Mouse (Mus musculus): ENCODE data around the gene Eri3. TPM values are rescaled to one million over a fixed set of nuclear protein-coding genes. Genes with fewer than 3 reads are reported as not detected.
A peak's percentile ranks its signal among the peaks of the same experiment; 100 is the strongest.

Gene Eri3
- polyA plus RNA-seq, 1 experiment from 2014 or later = 116 TPM

GRCm38 (mm10) chr4:117681931-117682461 is 131.8 kb downstream of the Eri3 start, which contains the start of gene Dmap1:
Dmap1 (minus strand) TSS chr4:117682273.
- DNase-seq (ENCODE audit: extremely low spot score, low spot score) = peak; percentile 89
- H3K27ac ChIP-seq = peak within 1 kb of the TSS; percentile 91
- peaks cover 24% of the 10 kb centered on the region for H3K4me1 ChIP-seq
- H3K36me3 ChIP-seq (replicated peaks) = peaks cover 40% of the 10 kb centered on the region
- no peaks in the 10 kb centered on the region for H3K9me3 ChIP-seq
- WGBS = under 1% methylated on average over 33 of the region's 33 CpGs
- peak within 1 kb of the TSS; percentile 71 for H3K4me3 ChIP-seq
- no peaks in the 10 kb centered on the region for H3K27me3 ChIP-seq (ENCODE audit: poor library complexity, severe bottlenecking)

GRCm38 (mm10) chr4:117682463-117682862 is 132.3 kb downstream of the Eri3 start:
- Histone ChIP-seq H3K4me1 (peaks cover 24% of the 10 kb centered on the region), H3K27ac (peak overlapping the region; percentile 91), H3K9me3 (no peaks in the 10 kb centered on the region), H3K4me3 (peak overlapping the region; percentile 71), H3K36me3 (replicated peaks) (peaks cover 35% of the 10 kb centered on the region), H3K27me3 (ENCODE audit: poor library complexity, severe bottlenecking) (no peaks in the 10 kb centered on the region)
- DNase-seq (ENCODE audit: extremely low spot score, low spot score) = no peak

- Histone ChIP-seq H3K27ac (no peak overlapping the region), H3K4me3 (peak overlapping the region; percentile 71), H3K9me3 (no peaks in the 10 kb centered on the region), H3K27me3 (ENCODE audit: poor library complexity, severe bottlenecking) (no peaks in the 10 kb centered on the region), H3K36me3 (replicated peaks) (peaks cover 28% of the 10 kb centered on the region), H3K4me1 (peaks cover 24% of the 10 kb centered on the region)
- 83% methylated on average over 6 of the region's 6 CpGs for WGBS
- no peak for DNase-seq (ENCODE audit: extremely low spot score, low spot score)
These were observed 133.0 kb downstream of the Eri3 start for GRCm38 (mm10) chr4:117683048-117683768.

- H3K4me1 ChIP-seq = peaks cover 16% of the 10 kb centered on the region
- H3K9me3 ChIP-seq = no peaks in the 10 kb centered on the region
- no peaks in the 10 kb centered on the region for H3K27me3 ChIP-seq (ENCODE audit: poor library complexity, severe bottlenecking)
- 89% methylated on average over 4 of the region's 4 CpGs for WGBS
- H3K4me3 ChIP-seq = no peak overlapping the region
- DNase-seq (ENCODE audit: extremely low spot score, low spot score) = no peak
- H3K27ac ChIP-seq = no peak overlapping the region
- no peaks in the 10 kb centered on the region for H3K36me3 ChIP-seq (replicated peaks)
These were observed 136.2 kb downstream of the Eri3 start for GRCm38 (mm10) chr4:117686354-117686753.

GRCm38 (mm10) chr4:117705361-117705760 is 155.2 kb downstream of the Eri3 start:
- Histone ChIP-seq H3K27ac (no peak overlapping the region), H3K9me3 (no peaks in the 10 kb centered on the region), H3K4me1 (no peaks in the 10 kb centered on the region), H3K36me3 (replicated peaks) (no peaks in the 10 kb centered on the region), H3K27me3 (ENCODE audit: poor library complexity, severe bottlenecking) (no peaks in the 10 kb centered on the region), H3K4me3 (no peak overlapping the region)
- WGBS = 8% methylated on average over 7 of the region's 7 CpGs
- peak; percentile 29 for DNase-seq (ENCODE audit: extremely low spot score, low spot score)

- no peak for DNase-seq (ENCODE audit: extremely low spot score, low spot score)
- H3K4me1 ChIP-seq = no peaks in the 10 kb centered on the region
- H3K9me3 ChIP-seq = no peaks in the 10 kb centered on the region
- H3K4me3 ChIP-seq = no peak overlapping the region
- WGBS = 76% methylated on average over 3 of the region's 3 CpGs
- no peaks in the 10 kb centered on the region for H3K36me3 ChIP-seq (replicated peaks)
- H3K27me3 ChIP-seq (ENCODE audit: poor library complexity, severe bottlenecking) = no peaks in the 10 kb centered on the region
- H3K27ac ChIP-seq = no peak overlapping the region
These were observed 158.8 kb downstream of the Eri3 start for GRCm38 (mm10) chr4:117708780-117709550.

- DNase-seq (ENCODE audit: extremely low spot score, low spot score) = no peak
- WGBS = 87% methylated on average over 3 of the region's 3 CpGs
- Histone ChIP-seq H3K27ac (no peak overlapping the region), H3K27me3 (ENCODE audit: poor library complexity, severe bottlenecking) (no peaks in the 10 kb centered on the region), H3K4me1 (no peaks in the 10 kb centered on the region), H3K36me3 (replicated peaks) (no peaks in the 10 kb centered on the region), H3K9me3 (no peaks in the 10 kb centered on the region), H3K4me3 (no peak overlapping the region)
These were observed 162.1 kb downstream of the Eri3 start for GRCm38 (mm10) chr4:117712314-117712713.

GRCm38 (mm10) chr4:117713303-117714098 is 163.3 kb downstream of the Eri3 start:
- Histone ChIP-seq H3K4me3 (no peak overlapping the region), H3K36me3 (replicated peaks) (no peaks in the 10 kb centered on the region), H3K9me3 (no peaks in the 10 kb centered on the region), H3K27ac (no peak overlapping the region), H3K4me1 (no peaks in the 10 kb centered on the region), H3K27me3 (ENCODE audit: poor library complexity, severe bottlenecking) (no peaks in the 10 kb centered on the region)
- 84% methylated on average over 6 of the region's 6 CpGs for WGBS
- DNase-seq (ENCODE audit: extremely low spot score, low spot score) = no peak

Small RNA genes lying within 50 kb of the gene (microRNA-seq; reads per million reads assigned to microRNA genes)
- not detected for gene Gm25559

Other genes starting within 250 kb of the Eri3 start
- 94.3 and 98.2 TPM in 2 replicates for gene Rnf220, start 53.3 kb upstream of the Eri3 start, polyA plus RNA-seq (2016; fragmentation: Nextera tagmentation; extraction: Ambion mirVana)
- gene Dmap1, start 131.9 kb downstream of the Eri3 start, polyA plus RNA-seq (2016; fragmentation: Nextera tagmentation; extraction: Ambion mirVana) = 72.3 and 76.1 TPM in 2 replicates
- gene Gm12845, start 174.0 kb downstream of the Eri3 start, polyA plus RNA-seq (2016; fragmentation: Nextera tagmentation; extraction: Ambion mirVana) = not detected in 2 replicates
- gene Klf17, start 215.3 kb downstream of the Eri3 start, polyA plus RNA-seq (2016; fragmentation: Nextera tagmentation; extraction: Ambion mirVana) = not detected in 2 replicates

Data from forebrain, embryonic 10.5 days (tissue).